Mouse (Mus musculus): Measurements from ENCODE around the gene Stx4a. TPM values are rescaled to one million over a fixed set of nuclear protein-coding genes. Genes with fewer than 3 reads are reported as not detected.

The Stx4a gene
- total and polyA plus RNA-seq, 2 experiments from 2014 or later: 7.1 to 20.7 TPM

- H3K4me3 ChIP-seq (ENCODE audit: low read depth, low read length): no peak overlapping the region
- H3K27ac ChIP-seq (ENCODE audit: low read depth, low read length): no peak overlapping the region
- ATAC-seq (ENCODE audit: low FRiP score) (no peak), DNase-seq (ENCODE audit: low spot score) (no peak)
- H3K4me1 ChIP-seq (ENCODE audit: insufficient read depth, low read length): 0 out of 2 replicates have a peak, but pooled peaks cover 9% of the 10 kb centered on the region
- 77% methylated on average over 5 of the region's 5 CpGs for WGBS
- TF ChIP-seq CTCF (IDR thresholded peaks at IDR 0.05): peak; percentile 60
- no peaks in the 10 kb centered on the region for H3K9me3 ChIP-seq (ENCODE audit: low read length)
- H3K27me3 ChIP-seq (ENCODE audit: insufficient read depth, low read length): no peaks in the 10 kb centered on the region
- no peak overlapping the region for H3K9ac ChIP-seq (replicated peaks; ENCODE audit: low read length, poor library complexity, severe bottlenecking)
- no peak overlapping the region for H3K4me2 ChIP-seq (ENCODE audit: low read depth, low read length, poor library complexity, severe bottlenecking)
- H3K36me3 ChIP-seq (ENCODE audit: insufficient read depth, low read length): peaks cover 29% of the 10 kb centered on the region
Observed at GRCm38 (mm10) chr7:127870136-127870821, 46.2 kb downstream of the Stx4a start.

DNA sequence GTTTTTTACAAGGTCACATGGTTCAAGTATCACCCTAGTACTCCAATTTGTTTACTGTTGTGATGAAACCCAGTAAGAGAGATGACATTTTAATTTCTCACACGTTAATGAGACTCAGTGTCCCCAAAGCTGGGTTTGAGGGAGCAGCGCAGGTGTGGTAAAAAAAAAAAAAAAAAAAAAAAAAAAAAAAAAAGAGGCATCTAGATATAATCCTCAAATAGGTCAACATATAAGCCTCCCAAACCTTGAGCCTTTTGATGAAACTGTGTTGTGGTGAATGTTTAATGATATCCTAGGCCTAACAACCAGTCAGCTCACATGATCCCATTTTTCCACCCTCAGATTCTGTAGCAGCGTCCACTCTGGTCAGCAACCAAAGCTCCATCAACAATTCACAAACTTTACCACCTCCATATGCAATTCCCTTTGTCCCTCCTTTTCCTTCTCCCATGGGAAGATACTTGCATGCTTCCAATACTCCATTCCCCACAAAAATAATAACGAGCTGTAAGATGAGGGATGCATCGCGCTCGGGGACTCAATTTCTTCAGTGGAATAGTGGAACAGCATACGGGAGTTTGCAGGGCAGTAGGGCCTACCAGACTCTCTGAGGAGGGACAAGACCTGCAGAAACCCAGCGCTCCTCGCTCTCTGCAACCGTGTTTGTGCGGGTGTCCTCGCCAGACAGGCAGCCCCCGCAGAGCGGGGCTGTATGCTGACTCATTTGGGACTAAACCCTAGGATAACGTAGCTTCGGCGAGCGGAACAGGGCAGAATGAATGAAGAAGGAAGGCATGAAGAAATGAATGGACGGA, 50.9 kb downstream of the Stx4a start:
- H3K4me2 ChIP-seq (ENCODE audit: low read depth, low read length, poor library complexity, severe bottlenecking): peak overlapping the region; percentile 74
- no peaks in the 10 kb centered on the region for H3K27me3 ChIP-seq (ENCODE audit: insufficient read depth, low read length)
- peak overlapping the region; percentile 98 for H3K27ac ChIP-seq (ENCODE audit: low read depth, low read length)
- TF ChIP-seq CTCF (IDR thresholded peaks at IDR 0.05): no peak
- peak overlapping the region; percentile 95 for H3K9ac ChIP-seq (replicated peaks; ENCODE audit: low read length, poor library complexity, severe bottlenecking)
- peaks cover 22% of the 10 kb centered on the region for H3K36me3 ChIP-seq (ENCODE audit: insufficient read depth, low read length)
- H3K9me3 ChIP-seq (ENCODE audit: low read length): no peaks in the 10 kb centered on the region
- 4% methylated on average over 20 of the region's 20 CpGs for WGBS
- peak overlapping the region; percentile 92 for H3K4me3 ChIP-seq (ENCODE audit: low read depth, low read length)
- DNase-seq (ENCODE audit: low spot score): no peak
- peak; percentile 42; the same call in 1 of the 2 replicates for ATAC-seq (ENCODE audit: low FRiP score)
- H3K4me1 ChIP-seq (ENCODE audit: insufficient read depth, low read length): 0 out of 2 replicates have a peak, but pooled peaks cover 9% of the 10 kb centered on the region

DNA sequence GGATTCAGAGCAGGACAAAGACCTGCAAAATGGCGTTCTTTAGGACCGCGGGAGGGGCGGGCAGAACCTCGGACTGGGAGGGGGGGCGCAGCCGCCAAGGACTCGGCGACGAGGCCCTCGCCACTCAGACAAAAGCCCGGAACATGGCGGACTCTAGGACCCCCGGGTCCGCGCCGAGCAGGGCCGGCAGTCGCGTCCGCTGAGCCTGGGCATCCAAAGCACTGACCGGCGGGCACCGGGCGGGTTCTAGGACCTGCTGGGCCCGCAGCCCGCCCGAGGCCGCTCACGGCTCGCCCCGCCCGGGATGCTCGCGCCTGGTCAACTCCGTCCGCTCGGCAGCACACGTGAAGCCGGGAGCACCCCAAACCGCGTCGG, 51.5 kb downstream of the Stx4a start:
- no peak for TF ChIP-seq CTCF (IDR thresholded peaks at IDR 0.05)
- H3K36me3 ChIP-seq (ENCODE audit: insufficient read depth, low read length): peaks cover 25% of the 10 kb centered on the region

GRCm38 (mm10) chr7:127876041-127876466, 52.0 kb downstream of the Stx4a start, which contains the start of gene Zfp646:
Gene Zfp646, plus strand, starts transcription at chr7:127876221.
- Histone ChIP-seq H3K4me3 (ENCODE audit: low read depth, low read length) (peak within 1 kb of the TSS; percentile 92), H3K4me2 (ENCODE audit: low read depth, low read length, poor library complexity, severe bottlenecking) (peak within 1 kb of the TSS; percentile 74), H3K27me3 (ENCODE audit: insufficient read depth, low read length) (no peaks in the 10 kb centered on the region), H3K4me1 (ENCODE audit: insufficient read depth, low read length) (0 out of 2 replicates have a peak, but pooled peaks cover 9% of the 10 kb centered on the region), H3K36me3 (ENCODE audit: insufficient read depth, low read length) (peaks cover 28% of the 10 kb centered on the region), H3K27ac (ENCODE audit: low read depth, low read length) (peak within 1 kb of the TSS; percentile 98), H3K9ac (replicated peaks; ENCODE audit: low read length, poor library complexity, severe bottlenecking) (peak within 1 kb of the TSS; percentile 95), H3K9me3 (ENCODE audit: low read length) (no peaks in the 10 kb centered on the region)
- no peak for TF ChIP-seq CTCF (IDR thresholded peaks at IDR 0.05)
- ATAC-seq (ENCODE audit: low FRiP score): peak; percentile 91
- DNase-seq (ENCODE audit: low spot score): peak; percentile 88
- under 1% methylated on average over 40 of the region's 41 CpGs for whole genome bisulfite sequencing

More for the DNA sequence above, 51.5 kb downstream of the Stx4a start:
- peak; percentile 98 for DNase-seq (ENCODE audit: low spot score)
- Histone ChIP-seq H3K4me3 (ENCODE audit: low read depth, low read length) (peak overlapping the region; percentile 92), H3K27ac (ENCODE audit: low read depth, low read length) (peak overlapping the region; percentile 98), H3K4me1 (ENCODE audit: insufficient read depth, low read length) (0 out of 2 replicates have a peak, but pooled peaks cover 9% of the 10 kb centered on the region), H3K27me3 (ENCODE audit: insufficient read depth, low read length) (no peaks in the 10 kb centered on the region), H3K9me3 (ENCODE audit: low read length) (no peaks in the 10 kb centered on the region), H3K4me2 (ENCODE audit: low read depth, low read length, poor library complexity, severe bottlenecking) (peak overlapping the region; percentile 74), H3K9ac (replicated peaks; ENCODE audit: low read length, poor library complexity, severe bottlenecking) (peak overlapping the region; percentile 95)
- under 1% methylated on average over 27 of the region's 43 CpGs for WGBS
- peak; percentile 96 for ATAC-seq (ENCODE audit: low FRiP score)

DNA sequence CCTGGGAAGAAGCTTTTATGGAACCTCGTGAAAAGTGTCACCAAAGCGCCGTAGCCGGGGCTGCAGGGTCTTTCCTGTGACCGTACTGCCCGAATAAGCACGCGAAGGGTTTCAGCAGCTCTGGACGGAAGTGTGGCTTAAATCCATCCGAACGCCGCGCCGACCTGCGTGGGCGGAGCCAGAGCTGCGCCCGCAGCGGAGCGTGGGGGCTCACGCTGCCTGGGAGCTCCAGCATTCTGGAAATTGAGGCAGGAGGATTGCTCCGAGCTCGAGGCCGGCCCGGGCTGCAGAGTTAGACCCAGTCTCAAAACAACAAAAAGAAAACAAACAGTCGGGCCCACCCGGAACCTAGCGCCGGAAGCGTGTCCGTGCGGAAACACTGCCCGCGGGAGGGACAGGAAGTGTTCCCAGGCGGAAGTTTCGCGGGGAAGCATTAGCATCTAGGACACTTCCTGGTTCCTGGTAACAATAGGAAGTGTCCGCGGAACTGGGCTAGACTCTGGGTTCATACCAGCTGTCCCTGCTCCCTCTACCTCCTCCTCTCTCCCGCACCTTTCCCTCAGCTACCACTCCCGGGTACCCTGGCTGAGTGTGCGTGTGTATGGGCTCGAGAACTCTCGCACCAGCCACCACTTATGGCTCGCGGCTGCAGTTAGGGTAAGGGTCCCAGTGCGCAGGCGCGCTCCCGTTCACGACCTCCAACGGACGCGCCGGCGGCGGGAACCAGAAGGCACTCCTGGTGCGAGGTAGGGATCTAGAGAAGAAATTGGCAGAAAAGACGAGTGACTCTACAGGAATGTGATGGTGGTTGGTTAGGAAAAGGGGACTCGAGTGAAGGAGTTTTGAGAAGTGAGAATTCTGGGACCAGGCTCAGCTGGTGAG, 52.6 kb downstream of the Stx4a start, which contains the start of gene Zfp668:
TSS of gene Zfp668 (minus strand) at position 362 of the 882 bp plus-strand sequence.
- 0 out of 2 replicates have a peak, but pooled peaks cover 9% of the 10 kb centered on the region for H3K4me1 ChIP-seq (ENCODE audit: insufficient read depth, low read length)
- H3K36me3 ChIP-seq (ENCODE audit: insufficient read depth, low read length): peaks cover 34% of the 10 kb centered on the region
- H3K4me3 ChIP-seq (ENCODE audit: low read depth, low read length): peak within 1 kb of the TSS; percentile 92
- no peaks in the 10 kb centered on the region for H3K27me3 ChIP-seq (ENCODE audit: insufficient read depth, low read length)
- H3K9me3 ChIP-seq (ENCODE audit: low read length): no peaks in the 10 kb centered on the region
- H3K9ac ChIP-seq (replicated peaks; ENCODE audit: low read length, poor library complexity, severe bottlenecking): peak within 1 kb of the TSS; percentile 95
- under 1% methylated on average over 57 of the region's 60 CpGs for WGBS
- ATAC-seq (ENCODE audit: low FRiP score) (peak; percentile 64), DNase-seq (ENCODE audit: low spot score) (peak; percentile 98)
- TF ChIP-seq CTCF (IDR thresholded peaks at IDR 0.05): peak; percentile 2; the same call in 1 of the 2 replicates
- peak within 1 kb of the TSS; percentile 98 for H3K27ac ChIP-seq (ENCODE audit: low read depth, low read length)
- H3K4me2 ChIP-seq (ENCODE audit: low read depth, low read length, poor library complexity, severe bottlenecking): peak within 1 kb of the TSS; percentile 74
